Mouse (Mus musculus) limb, embryonic 11.5 days (tissue): ENCODE measurements around the gene Tspan18. TPM values are rescaled to one million over a fixed set of nuclear protein-coding genes. Genes with fewer than 3 reads are reported as not detected.

Experiments
- ATAC-seq: fragments of 200-750 bp; cut with Nextera tagmentation; 2 replicates; pipeline ENCODE4 v1.8.0; 2017; ENCODE audit warnings: low read depth; ENCODE audit not compliant: insufficient number of reproducible peaks, low FRiP score, low TSS enrichment
- DNase-seq: peaks from one replicate; pipeline ENCODE4 v3.0.0-alpha.2; 2015; ENCODE audit warnings: low spot score
- H3K27ac ChIP-seq: fragments of 300-500 bp; sonication (generic); replicated peaks from 2 replicates; pipeline ENCODE4 v1.5.1; 2014; ENCODE audit warnings: low read depth, mild to moderate bottlenecking, low read length
- H3K27me3 ChIP-seq: fragments of 300-500 bp; sonication (generic); 2 replicates; pipeline ENCODE4 v1.6.1; 2014; ENCODE audit warnings: mild to moderate bottlenecking, low read length, mixed read lengths; ENCODE audit not compliant: control insufficient read depth, insufficient read depth
- H3K36me3 ChIP-seq: fragments of 300-500 bp; sonication (generic); 2 replicates; pipeline ENCODE4 v1.6.1; 2014; ENCODE audit warnings: mild to moderate bottlenecking, low read length, moderate library complexity, mixed read lengths; ENCODE audit not compliant: control insufficient read depth, insufficient read depth
- H3K4me1 ChIP-seq: fragments of 300-500 bp; sonication (generic); 2 replicates; pipeline ENCODE4 v1.6.1; 2014; ENCODE audit warnings: low read length, mixed read lengths; ENCODE audit not compliant: control insufficient read depth, insufficient read depth
- H3K4me2 ChIP-seq: fragments of 300-500 bp; sonication (generic); 2 replicates; pipeline ENCODE4 v1.6.1; 2014; ENCODE audit warnings: low read depth, mild to moderate bottlenecking, moderate library complexity; ENCODE audit not compliant: severe bottlenecking
- H3K4me3 ChIP-seq: fragments of 300-500 bp; sonication (generic); 2 replicates; pipeline ENCODE4 v1.5.1; 2014; ENCODE audit warnings: low read depth, low read length
- H3K9ac ChIP-seq: fragments of 300-500 bp; sonication (generic); 2 replicates; pipeline ENCODE4 v1.6.1; 2014; ENCODE audit warnings: mild to moderate bottlenecking, low read length
- H3K9me3 ChIP-seq: fragments of 300-500 bp; sonication (generic); 2 replicates; pipeline ENCODE4 v1.6.1; 2016; ENCODE audit warnings: low read length; ENCODE audit not compliant: control insufficient read depth
- WGBS: fragments of 180-500 bp; shearing (Covaris S2); extraction: QIAGEN DNeasy Blood & Tissue Kit; methylation state at CpG from one replicate; pipeline ENCODE4 v1.1.7; 2014; 5-methylcytosine and 5-hydroxymethylcytosine counted together
- polyA plus RNA-seq: library from polyadenylated mRNA; unstranded; fragments of >200 nt; fragmentation: Nextera tagmentation; extraction: Ambion mirVana; gene quantifications from 2 replicates; pipeline ENCODE4 v1.2.1, GENCODE M21; 2014

Gene Tspan18
- polyA plus RNA-seq, 1 experiment from 2014 or later = 23.1 TPM

- Histone ChIP-seq H3K4me2 (no peak overlapping the region), H3K27me3 (no peaks in the 10 kb centered on the region), H3K4me3 (no peak overlapping the region), H3K4me1 (no peaks in the 10 kb centered on the region), H3K27ac (no peak overlapping the region), H3K9ac (no peak overlapping the region), H3K9me3 (no peaks in the 10 kb centered on the region), H3K36me3 (no peaks in the 10 kb centered on the region)
- no peak for ATAC-seq
- DNase-seq = no peak
- WGBS = 19% methylated on average over 2 of the region's 2 CpGs
These were observed 171.0 kb downstream of the Tspan18 start for GRCm38 (mm10) chr2:93163317-93163716.

- H3K9me3 ChIP-seq = no peaks in the 10 kb centered on the region
- no peak overlapping the region for H3K27ac ChIP-seq
- no peaks in the 10 kb centered on the region for H3K27me3 ChIP-seq
- DNase-seq = no peak
- H3K9ac ChIP-seq = no peak overlapping the region
- H3K4me1 ChIP-seq = no peaks in the 10 kb centered on the region
- ATAC-seq = no peak
- WGBS = 61% methylated on average over 4 of the region's 4 CpGs
- H3K4me2 ChIP-seq = no peak overlapping the region
- no peak overlapping the region for H3K4me3 ChIP-seq
- no peaks in the 10 kb centered on the region for H3K36me3 ChIP-seq
These were observed 171.5 kb downstream of the Tspan18 start for GRCm38 (mm10) chr2:93162791-93163190.

GRCm38 (mm10) chr2:93161914-93162664 is 172.2 kb downstream of the Tspan18 start:
- Histone ChIP-seq H3K27me3 (no peaks in the 10 kb centered on the region), H3K36me3 (no peaks in the 10 kb centered on the region), H3K9ac (no peak overlapping the region), H3K4me3 (no peak overlapping the region), H3K9me3 (no peaks in the 10 kb centered on the region), H3K27ac (no peak overlapping the region), H3K4me2 (no peak overlapping the region), H3K4me1 (no peaks in the 10 kb centered on the region)
- 81% methylated on average over 7 of the region's 7 CpGs for WGBS
- no peak for ATAC-seq
- no peak for DNase-seq

GRCm38 (mm10) chr2:93160467-93161035 is 173.8 kb downstream of the Tspan18 start:
- 73% methylated on average over 4 of the region's 4 CpGs for WGBS
- Histone ChIP-seq H3K4me3 (no peak overlapping the region), H3K36me3 (no peaks in the 10 kb centered on the region), H3K9ac (no peak overlapping the region), H3K27me3 (no peaks in the 10 kb centered on the region), H3K4me1 (no peaks in the 10 kb centered on the region), H3K4me2 (no peak overlapping the region), H3K27ac (no peak overlapping the region), H3K9me3 (no peaks in the 10 kb centered on the region)
- no peak for ATAC-seq
- no peak for DNase-seq

- WGBS = 67% methylated on average over 1 of the region's 1 CpGs
- no peak overlapping the region for H3K9ac ChIP-seq
These were observed 179.7 kb downstream of the Tspan18 start for GRCm38 (mm10) chr2:93154486-93155032.

GRCm38 (mm10) chr2:93153833-93154232 is 180.5 kb downstream of the Tspan18 start:
- Histone ChIP-seq H3K4me3 (no peak overlapping the region), H3K27me3 (no peaks in the 10 kb centered on the region), H3K27ac (no peak overlapping the region), H3K9ac (no peak overlapping the region), H3K4me1 (no peaks in the 10 kb centered on the region), H3K36me3 (no peaks in the 10 kb centered on the region), H3K9me3 (no peaks in the 10 kb centered on the region), H3K4me2 (no peak overlapping the region)
- WGBS = 100% methylated on average over 1 of the region's 1 CpGs
- DNase-seq (no peak), ATAC-seq (no peak)

More at GRCm38 (mm10) chr2:93154486-93155032, 179.7 kb downstream of the Tspan18 start:
- no peak overlapping the region for H3K4me3 ChIP-seq
- no peak overlapping the region for H3K27ac ChIP-seq
- H3K9me3 ChIP-seq = no peaks in the 10 kb centered on the region
- H3K36me3 ChIP-seq = no peaks in the 10 kb centered on the region
- H3K27me3 ChIP-seq = no peaks in the 10 kb centered on the region
- H3K4me2 ChIP-seq = no peak overlapping the region
- ATAC-seq (no peak), DNase-seq (no peak)
- H3K4me1 ChIP-seq = no peaks in the 10 kb centered on the region

- 79% methylated on average over 7 of the region's 7 CpGs for WGBS
- no peak overlapping the region for H3K4me3 ChIP-seq
- no peaks in the 10 kb centered on the region for H3K4me1 ChIP-seq
- no peak overlapping the region for H3K4me2 ChIP-seq
- no peak overlapping the region for H3K9ac ChIP-seq
- H3K27ac ChIP-seq = no peak overlapping the region
- no peaks in the 10 kb centered on the region for H3K36me3 ChIP-seq
- ATAC-seq = no peak
- H3K9me3 ChIP-seq = no peaks in the 10 kb centered on the region
- DNase-seq = no peak
- H3K27me3 ChIP-seq = no peaks in the 10 kb centered on the region
These were observed 181.3 kb downstream of the Tspan18 start for GRCm38 (mm10) chr2:93152883-93153491.

- no peak overlapping the region for H3K4me2 ChIP-seq
- no peaks in the 10 kb centered on the region for H3K36me3 ChIP-seq
- H3K4me1 ChIP-seq = no peaks in the 10 kb centered on the region
- no peak overlapping the region for H3K9ac ChIP-seq
- H3K4me3 ChIP-seq = no peak overlapping the region
- H3K27ac ChIP-seq = no peak overlapping the region
- 81% methylated on average over 6 of the region's 6 CpGs for WGBS
- no peaks in the 10 kb centered on the region for H3K27me3 ChIP-seq
- ATAC-seq (no peak), DNase-seq (no peak)
- H3K9me3 ChIP-seq = no peaks in the 10 kb centered on the region
These were observed 182.1 kb downstream of the Tspan18 start for GRCm38 (mm10) chr2:93152191-93152601.
